Mouse (Mus musculus) cerebellum, adult 9-10 months (tissue): ENCODE results near the gene Lypd3.
A peak's percentile ranks its signal among the peaks of the same experiment; 100 is the strongest.
"Not testable (repeated sequence)": the region's sequence is repeated elsewhere in the genome, so short reads cannot be mapped to it uniquely, and the experiment has no call there.

Experiments
- DNase-seq: peaks from one replicate; pipeline ENCODE4 v3.0.0; 2022

Lypd3 gene

GRCm38 (mm10) chr7:24614816-24615215 lies 21.5 kb upstream of the Lypd3 start:
- no peak for DNase-seq

- no peak for DNase-seq
Observed at GRCm38 (mm10) chr7:24617763-24618162, 18.6 kb upstream of the Lypd3 start.

- DNase-seq = not testable (repeated sequence)
Observed at GRCm38 (mm10) chr7:24618374-24618773, 18.0 kb upstream of the Lypd3 start.

DNA sequence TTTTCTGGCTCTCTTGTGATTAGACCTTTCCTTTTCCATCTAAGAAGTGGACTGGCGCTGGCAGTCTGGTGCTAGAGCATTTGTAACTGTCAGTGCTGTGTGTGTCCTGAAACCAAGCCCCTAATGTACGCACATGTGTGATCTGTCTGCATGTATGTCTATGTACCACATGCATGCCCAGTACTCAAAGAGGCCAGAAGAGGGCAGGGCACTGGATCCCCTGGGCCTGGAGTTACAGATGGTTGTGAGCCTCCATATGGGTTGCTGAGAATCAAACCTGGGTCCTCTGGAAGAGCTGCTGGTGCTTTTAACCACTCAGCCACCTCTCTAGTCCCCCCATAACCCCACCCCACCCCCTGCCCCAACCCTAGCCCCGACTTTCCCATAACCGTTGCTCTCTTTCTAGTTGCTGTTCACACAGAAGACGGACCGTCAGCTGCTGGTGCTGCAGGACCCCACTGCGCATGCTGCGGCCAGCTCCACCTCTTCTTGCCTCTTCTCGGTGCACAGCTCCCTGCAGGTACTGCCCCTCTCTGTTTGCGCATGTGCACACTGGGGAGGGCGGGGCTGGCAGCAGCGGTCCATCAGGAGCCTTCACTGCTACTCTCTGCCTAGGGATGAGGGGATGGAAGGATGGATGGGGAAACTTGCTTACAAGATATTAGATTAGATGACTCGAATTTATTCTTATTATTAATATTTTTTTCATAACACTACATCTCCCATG lies 16.5 kb upstream of the Lypd3 start:
- DNase-seq = no peak

DNA sequence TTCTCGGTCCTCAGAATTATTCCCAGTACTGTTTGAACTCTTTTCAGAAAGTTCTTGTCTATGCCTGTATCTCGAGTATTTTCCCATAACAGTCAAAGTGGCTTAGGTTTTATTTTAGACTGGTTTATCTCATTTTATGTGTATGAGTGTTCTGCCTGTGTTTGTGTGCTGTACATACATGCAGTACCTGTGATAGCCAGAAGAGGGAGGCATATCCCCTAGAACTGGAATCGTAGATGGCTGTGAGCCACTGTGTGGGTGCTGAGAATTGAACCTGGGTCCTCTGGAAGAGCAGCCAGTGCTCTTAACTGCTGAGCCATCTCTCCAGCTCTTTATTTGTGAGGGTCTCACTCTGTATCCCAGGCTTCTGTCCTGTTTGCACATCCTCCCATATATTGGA lies 15.2 kb upstream of the Lypd3 start:
- no peak for DNase-seq

- DNase-seq = no peak
Observed at GRCm38 (mm10) chr7:24622967-24623366, 13.4 kb upstream of the Lypd3 start.

- no peak for DNase-seq
Observed at GRCm38 (mm10) chr7:24628685-24629610, 7.4 kb upstream of the Lypd3 start.

GRCm38 (mm10) chr7:24629672-24630071 lies 6.7 kb upstream of the Lypd3 start:
- no peak for DNase-seq

DNA sequence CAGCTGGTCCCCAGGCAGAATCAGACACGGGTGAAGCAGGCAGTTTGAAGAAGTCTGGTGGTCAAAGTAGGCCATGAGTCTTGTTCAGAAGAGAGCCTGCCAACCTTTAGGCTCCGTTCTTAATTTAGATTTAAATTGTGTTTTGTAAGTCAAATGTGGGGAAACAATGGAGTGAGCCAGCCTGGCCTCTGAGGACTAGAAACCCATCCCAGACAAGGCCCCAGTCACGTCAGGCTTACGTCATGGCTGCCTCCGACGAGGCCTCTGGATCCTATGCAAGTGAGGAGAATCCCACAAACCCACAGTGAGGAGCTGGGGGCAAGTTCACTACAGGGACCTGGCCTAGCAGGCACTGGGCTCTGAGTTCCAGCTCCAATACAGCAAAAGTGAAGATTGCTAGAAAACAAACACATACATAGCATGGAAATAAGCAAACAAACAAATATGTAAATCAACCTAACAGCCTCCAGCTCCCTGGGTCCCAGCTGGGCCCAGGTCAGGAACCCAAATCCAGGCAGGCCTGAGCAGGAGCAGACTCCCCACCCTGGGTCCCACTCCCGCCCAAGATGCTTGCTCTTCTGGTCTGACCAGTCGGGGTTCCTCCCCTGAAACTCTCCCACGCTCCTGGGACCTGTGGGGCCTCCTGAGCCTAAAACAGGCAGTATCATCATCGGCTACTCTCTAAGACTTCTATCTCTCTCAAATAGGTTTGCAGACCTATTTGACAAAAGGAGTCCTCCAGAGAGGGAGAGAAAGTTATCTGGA lies 6.1 kb upstream of the Lypd3 start:
- no peak for DNase-seq

DNA sequence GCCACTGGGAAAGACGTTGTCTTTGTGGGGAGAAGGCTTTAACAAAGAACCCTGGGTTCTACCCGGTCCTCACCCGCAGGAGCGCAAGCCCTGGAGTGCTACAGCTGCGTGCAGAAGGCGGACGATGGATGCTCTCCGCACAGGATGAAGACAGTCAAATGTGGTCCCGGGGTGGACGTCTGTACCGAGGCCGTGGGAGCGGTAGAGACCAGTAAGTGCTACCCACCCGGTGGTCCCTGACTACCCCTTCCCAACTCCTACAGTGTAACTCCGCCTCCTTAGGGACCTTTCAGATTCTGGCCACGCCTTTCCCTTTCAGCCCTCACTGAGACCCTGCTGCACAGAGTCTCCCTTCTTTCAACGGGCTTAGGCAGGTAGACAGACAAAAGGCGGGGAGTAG lies 696 bp downstream of the Lypd3 start:
- DNase-seq = no peak

GRCm38 (mm10) chr7:24638026-24638856 lies 1.9 kb downstream of the Lypd3 start:
- no peak for DNase-seq

DNA sequence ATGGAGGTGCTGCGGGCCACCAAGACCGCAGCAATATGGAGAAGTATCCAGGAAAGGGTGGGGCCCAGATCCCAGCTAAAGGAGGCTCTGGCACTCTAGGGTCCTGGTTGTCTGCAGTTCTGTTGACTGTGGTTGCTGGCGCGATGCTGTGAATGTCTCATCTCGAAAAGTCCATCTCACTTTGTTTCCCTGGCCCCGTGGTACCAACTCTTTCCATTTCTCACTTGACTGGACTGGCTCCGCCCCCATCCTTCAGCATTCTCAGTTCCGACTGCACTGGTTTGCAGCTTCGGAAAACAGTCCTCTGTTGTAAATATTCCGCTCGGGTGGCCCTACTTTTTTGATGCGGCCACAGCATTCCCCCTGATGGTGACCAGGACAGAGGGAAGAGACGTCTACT lies 4.1 kb downstream of the Lypd3 start:
- DNase-seq = no peak

- DNase-seq = peak; percentile 17
Observed at GRCm38 (mm10) chr7:24642491-24642890, 6.1 kb downstream of the Lypd3 start.

- DNase-seq = no peak
Observed at GRCm38 (mm10) chr7:24644492-24644891, 8.1 kb downstream of the Lypd3 start.

DNA sequence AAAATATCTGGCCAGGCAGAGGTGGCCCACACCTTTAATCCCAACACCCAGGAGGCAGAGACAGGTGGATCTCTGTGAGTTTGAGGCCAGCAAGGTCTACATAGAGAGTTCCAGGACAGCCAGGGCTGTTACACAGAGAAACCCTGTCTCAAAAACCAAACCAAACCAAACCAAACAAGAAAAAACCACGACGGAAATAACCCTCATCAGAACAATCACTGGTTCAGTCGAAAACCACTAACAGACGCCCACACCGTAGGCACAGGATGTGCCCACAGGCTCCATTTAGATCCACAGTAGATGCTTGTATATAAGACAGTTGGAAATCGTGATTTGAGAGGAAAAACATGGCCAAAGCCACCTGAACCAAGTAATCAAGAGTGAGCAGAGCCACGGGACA lies 8.6 kb downstream of the Lypd3 start:
- DNase-seq = no peak

GRCm38 (mm10) chr7:24646486-24646885 lies 10.1 kb downstream of the Lypd3 start:
- DNase-seq = no peak

DNA sequence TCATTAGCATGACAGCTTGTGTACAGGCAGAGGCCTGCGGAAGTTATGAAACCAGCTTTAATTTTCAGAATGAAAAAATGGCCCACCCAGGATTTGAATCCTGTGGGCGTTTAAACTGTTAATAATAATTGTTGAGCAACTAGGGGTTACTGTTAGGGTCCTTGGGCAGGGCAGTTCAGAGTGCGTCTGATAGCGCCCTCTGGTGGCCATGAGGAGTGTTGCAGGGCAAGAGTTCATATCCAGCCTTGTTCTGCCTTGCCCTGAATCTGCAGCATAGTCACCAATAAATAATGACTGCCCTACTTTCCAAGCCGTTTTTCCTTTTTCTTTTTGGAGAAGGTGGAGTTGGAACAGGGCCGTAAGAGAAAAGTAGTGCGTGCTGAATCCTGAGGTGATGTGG lies 17.3 kb downstream of the Lypd3 start:
- DNase-seq = peak; percentile 34

DNA sequence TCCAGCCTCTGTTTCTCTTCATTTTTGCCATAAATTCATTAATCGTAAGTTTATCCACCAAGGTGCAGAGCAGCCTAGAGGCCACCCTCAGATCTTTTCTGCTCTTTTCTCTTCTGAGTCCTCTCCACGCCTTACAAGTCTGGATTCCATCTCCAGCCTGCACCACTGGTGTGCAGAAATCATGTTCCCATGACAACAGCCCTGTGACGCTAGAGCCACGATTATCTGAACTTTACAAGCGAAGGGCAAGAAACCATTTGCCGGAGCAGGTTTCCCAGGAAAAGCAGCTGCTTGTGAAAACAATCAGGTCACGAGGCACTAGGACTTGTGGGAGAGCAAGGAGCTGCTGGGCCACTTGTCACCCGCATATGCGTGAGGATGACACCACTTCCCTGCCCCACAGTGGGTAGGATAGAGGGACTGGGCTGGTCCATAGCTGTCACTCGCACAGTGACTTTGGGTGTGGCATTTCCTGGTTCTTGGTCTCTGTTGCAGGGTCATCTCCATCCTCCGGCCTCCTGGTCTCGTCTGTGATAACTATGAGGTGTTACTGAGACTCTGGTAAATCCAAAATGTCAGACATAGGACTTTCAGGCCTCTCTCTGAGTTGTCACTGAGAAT lies 23.5 kb downstream of the Lypd3 start:
- no peak for DNase-seq

GRCm38 (mm10) chr7:24661118-24661904 lies 25.0 kb downstream of the Lypd3 start:
- no peak for DNase-seq

DNA sequence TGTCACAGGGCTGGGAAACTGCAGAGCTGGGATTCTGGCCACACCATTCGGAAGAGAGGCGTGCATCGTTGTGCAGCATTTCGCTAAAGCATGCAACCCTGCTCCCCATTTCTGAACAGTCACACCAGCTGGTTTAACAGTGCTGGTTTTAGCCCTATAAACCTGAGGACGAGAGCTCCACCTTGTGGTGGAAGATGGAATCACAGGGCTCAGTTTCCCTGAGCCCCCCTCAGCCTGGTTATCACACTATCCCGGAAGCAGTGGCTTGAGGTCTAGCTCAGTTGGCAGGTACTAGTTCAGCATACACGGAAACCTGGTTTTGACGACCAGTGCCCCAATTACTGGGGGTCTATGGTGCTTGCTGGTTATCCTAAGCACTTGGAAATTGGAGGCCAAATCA lies 26.2 kb downstream of the Lypd3 start:
- peak; percentile 55 for DNase-seq

DNA sequence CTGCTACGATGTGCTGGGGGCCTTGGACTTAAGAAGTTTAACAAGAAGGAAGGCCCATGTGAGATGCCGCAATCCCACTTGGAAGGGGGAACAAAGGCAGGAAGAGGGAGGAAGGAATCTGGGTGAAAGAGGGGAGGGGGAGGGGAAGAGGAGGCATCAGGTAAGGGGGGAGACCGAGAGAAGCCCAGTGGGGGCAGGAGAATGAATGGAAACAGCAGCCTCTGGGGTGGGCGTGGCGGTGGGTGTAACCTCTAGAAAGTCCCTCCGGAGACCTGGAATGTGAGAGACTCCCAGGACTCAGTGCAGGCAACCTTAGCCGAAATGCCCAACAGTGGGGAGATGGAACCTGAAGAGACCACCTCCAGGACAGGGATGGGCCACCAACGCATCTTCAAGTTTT lies 28.0 kb downstream of the Lypd3 start:
- DNase-seq = no peak
